Mouse (Mus musculus) intestine, embryonic 14.5 days (tissue): ENCODE results near the gene LTO1. TPM values are rescaled to one million over a fixed set of nuclear protein-coding genes. Genes with fewer than 3 reads are reported as not detected.

Experiments used
- ATAC-seq: fragments of 200-750 bp; cut with Nextera tagmentation; replicated peaks from 2 replicates; pipeline ENCODE4 v1.8.0; 2017; ENCODE audit warnings: low read depth, moderate number of reproducible peaks, moderate TSS enrichment, moderate library complexity; ENCODE audit not compliant: low FRiP score, low TSS enrichment
- DNase-seq: peaks from one replicate; pipeline ENCODE4 v3.0.0-alpha.2; 2018; ENCODE audit warnings: low spot score
- H3K27ac ChIP-seq: fragments of 300-500 bp; sonication (generic); 2 replicates; pipeline ENCODE4 v1.5.1; 2014; ENCODE audit warnings: low read depth, mild to moderate bottlenecking, control low read depth
- H3K27me3 ChIP-seq: fragments of 300-500 bp; sonication (generic); replicated peaks from 2 replicates; pipeline ENCODE4 v1.6.1; 2014; ENCODE audit warnings: low read length, control low read depth; ENCODE audit not compliant: control insufficient read depth, insufficient read depth
- H3K36me3 ChIP-seq: fragments of 300-500 bp; sonication (generic); 2 replicates; pipeline ENCODE4 v1.6.1; 2014; ENCODE audit warnings: low read length, control low read depth; ENCODE audit not compliant: control insufficient read depth, insufficient read depth
- H3K4me1 ChIP-seq: fragments of 300-500 bp; sonication (generic); replicated peaks from 2 replicates; pipeline ENCODE4 v1.6.1; 2014; ENCODE audit warnings: low read length, control low read depth, mixed read lengths; ENCODE audit not compliant: control insufficient read depth, insufficient read depth
- H3K4me2 ChIP-seq: fragments of 300-500 bp; sonication (generic); 2 replicates; pipeline ENCODE4 v1.6.1; 2014; ENCODE audit warnings: low read length
- H3K4me3 ChIP-seq: fragments of 300-500 bp; sonication (generic); 2 replicates; pipeline ENCODE4 v1.5.1; 2014; ENCODE audit warnings: low read depth, low read length, control low read depth, mixed read lengths
- H3K9ac ChIP-seq: fragments of 300-500 bp; sonication (generic); 2 replicates; pipeline ENCODE4 v1.6.1; 2014; ENCODE audit warnings: mild to moderate bottlenecking, low read length
- H3K9me3 ChIP-seq: fragments of 300-500 bp; sonication (generic); 2 replicates; pipeline ENCODE4 v1.6.1; 2016; ENCODE audit warnings: low read length, control low read depth; ENCODE audit not compliant: control insufficient read depth
- WGBS: fragments of 180-500 bp; shearing (Covaris S2); extraction: QIAGEN DNeasy Blood & Tissue Kit; methylation state at CpG from one replicate; pipeline ENCODE4 v1.1.7; 2014; 5-methylcytosine and 5-hydroxymethylcytosine counted together
- polyA plus RNA-seq: library from polyadenylated mRNA; unstranded; fragments of >200 nt; fragmentation: Nextera tagmentation; extraction: Ambion mirVana; gene quantifications from 2 replicates; pipeline ENCODE4 v1.2.1, GENCODE M21; 2014

LTO1 gene
- polyA plus RNA-seq, 1 experiment from 2014 or later, result 19.1 TPM

- H3K9me3 ChIP-seq, result 0 out of 2 replicates have a peak, but pooled peaks cover 2% of the 10 kb centered on the region
- no peak for ATAC-seq
- WGBS, result 56% methylated on average over 5 of the region's 5 CpGs
- no peak overlapping the region for H3K9ac ChIP-seq
- no peaks in the 10 kb centered on the region for H3K27me3 ChIP-seq
- H3K27ac ChIP-seq, result no peak overlapping the region
- no peak overlapping the region for H3K4me2 ChIP-seq
- H3K4me1 ChIP-seq, result no peaks in the 10 kb centered on the region
- H3K4me3 ChIP-seq, result no peak overlapping the region
- no peaks in the 10 kb centered on the region for H3K36me3 ChIP-seq
- no peak for DNase-seq
Measured at GRCm38 (mm10) chr7:144979814-144980213, 64.9 kb downstream of the LTO1 start.

Other genes starting within 250 kb of the LTO1 start
- gene Ano1, start 163.1 kb upstream of the LTO1 start, polyA plus RNA-seq, result 39.1 and 43.3 TPM in 2 replicates
- not detected in 2 replicates for gene Fgf3, start 77.0 kb upstream of the LTO1 start, polyA plus RNA-seq
- gene Fgf4, start 67.7 kb upstream of the LTO1 start, polyA plus RNA-seq, result not detected in 2 replicates
- gene Fgf15, start 18.6 kb upstream of the LTO1 start, polyA plus RNA-seq, result not detected in 2 replicates
- 83.8 and 94.8 TPM in 2 replicates for gene Ccnd1, start 24.8 kb downstream of the LTO1 start, polyA plus RNA-seq